Mouse (Mus musculus) urinary bladder, adult 2 months (tissue): ENCODE results near the gene Ndufa13. TPM values are rescaled to one million over a fixed set of nuclear protein-coding genes. Genes with fewer than 3 reads are reported as not detected.

Source experiments
- DNase-seq: peaks from one replicate; pipeline ENCODE4 v3.0.0; 2022; ENCODE audit warnings: low spot score
- polyA plus RNA-seq: library from polyadenylated mRNA; depleted of rRNA; stranded (reverse); fragments of >200 nt; gene quantifications from 2 replicates; pipeline ENCODE4 v1.2.3, GENCODE M21; 2012

Ndufa13 gene
- polyA plus RNA-seq, 1 experiment, result 140 TPM

DNA sequence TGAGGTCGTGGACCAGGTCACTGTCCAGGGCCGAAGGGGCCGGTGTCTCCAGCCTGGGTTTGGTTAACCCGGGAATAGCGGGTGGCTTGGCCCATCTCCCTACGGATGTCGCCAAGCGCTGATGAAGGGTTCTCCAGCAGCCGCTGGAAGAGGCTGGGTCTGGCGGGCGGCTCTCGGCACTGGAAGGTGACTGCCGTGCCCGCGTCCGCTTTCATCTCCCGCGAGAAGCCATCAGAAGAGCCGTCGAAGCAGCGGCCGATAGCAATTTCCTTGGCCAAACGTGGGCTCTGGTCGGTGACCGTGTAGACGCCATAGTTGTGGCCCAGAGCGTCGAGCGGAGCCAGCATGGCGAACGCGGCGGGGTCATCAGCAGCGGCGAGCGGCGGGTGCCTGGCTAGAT is 21.5 kb downstream of the Ndufa13 start:
- DNase-seq, result no peak

DNA sequence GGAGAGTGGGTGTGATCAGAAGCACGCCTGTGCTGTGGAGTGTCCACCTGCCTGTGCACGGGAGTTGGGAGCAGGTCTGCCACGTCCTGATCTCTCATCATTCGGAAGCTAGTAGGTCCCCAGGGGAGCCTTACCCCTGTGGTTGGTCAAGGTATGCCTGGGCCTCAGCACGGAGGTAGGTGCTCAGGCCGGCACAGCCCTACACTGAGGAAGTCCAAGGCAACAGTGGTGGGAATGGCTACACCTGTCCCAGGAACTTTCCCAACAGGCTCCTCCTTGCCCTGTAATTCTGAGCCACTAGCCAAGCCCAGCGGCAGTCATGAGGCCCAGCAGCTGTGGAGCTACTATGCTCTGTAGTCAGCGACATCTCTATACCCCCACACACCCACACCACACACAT is 22.7 kb downstream of the Ndufa13 start:
- no peak for DNase-seq

DNA sequence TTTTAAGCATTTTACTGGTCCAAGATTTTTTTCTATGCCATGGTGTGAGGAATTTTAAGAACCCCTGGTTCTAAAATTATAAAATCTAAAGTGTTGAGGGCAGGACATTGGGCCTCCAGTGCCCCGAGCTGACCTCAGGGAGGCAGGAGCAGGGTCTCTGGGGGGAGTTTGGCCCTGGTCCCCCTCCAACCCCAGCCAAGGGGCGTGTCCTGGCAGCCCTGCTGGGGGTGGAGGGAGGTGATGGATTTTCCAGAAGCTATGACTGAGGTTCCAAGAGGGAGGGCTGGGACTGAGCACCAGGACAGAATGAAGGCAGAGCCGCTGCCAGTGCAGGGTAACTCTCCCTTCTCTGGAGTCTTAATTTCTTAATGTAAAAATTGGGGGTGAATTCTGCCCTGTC is 24.4 kb downstream of the Ndufa13 start:
- DNase-seq, result no peak

DNA sequence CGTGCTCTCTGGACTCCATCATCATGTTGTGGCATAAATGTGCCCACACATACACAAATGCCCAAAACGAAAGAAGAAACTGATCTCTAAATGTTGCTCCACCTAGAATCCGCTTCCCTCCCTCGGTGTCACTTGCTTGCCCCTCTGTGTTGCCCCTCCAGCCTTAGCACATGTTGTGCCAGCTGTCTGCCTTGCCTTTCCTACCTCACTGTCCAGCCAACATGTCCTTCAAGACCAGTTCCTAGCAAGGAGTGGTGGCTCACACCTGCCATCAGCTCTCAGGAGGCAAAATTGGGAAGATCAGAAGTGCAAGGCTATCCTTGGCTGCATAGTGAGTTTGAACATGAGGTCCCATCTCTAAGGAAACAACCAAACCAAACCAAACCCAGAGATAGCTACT is 25.0 kb downstream of the Ndufa13 start:
- no peak for DNase-seq

DNA sequence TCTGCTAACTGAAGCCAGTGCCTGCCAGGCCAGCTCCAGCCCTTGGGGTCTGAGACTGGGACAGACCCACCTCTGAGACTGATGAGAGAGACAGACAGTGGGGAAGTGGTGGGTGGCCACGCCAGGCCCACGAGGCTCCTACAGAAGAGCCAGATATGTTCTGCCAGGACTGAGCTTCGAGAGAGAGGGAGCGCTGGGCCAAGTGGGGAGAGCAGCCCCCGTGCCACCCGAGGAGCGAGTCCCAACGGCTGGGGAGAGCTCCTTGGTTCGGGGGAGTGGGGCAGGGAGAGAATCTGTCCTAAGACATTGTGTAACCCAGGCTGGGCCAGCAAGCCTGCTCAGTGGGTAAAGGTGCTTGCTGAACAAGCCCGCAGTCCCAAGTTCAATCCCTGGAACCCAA is 25.4 kb downstream of the Ndufa13 start:
- no peak for DNase-seq

DNA sequence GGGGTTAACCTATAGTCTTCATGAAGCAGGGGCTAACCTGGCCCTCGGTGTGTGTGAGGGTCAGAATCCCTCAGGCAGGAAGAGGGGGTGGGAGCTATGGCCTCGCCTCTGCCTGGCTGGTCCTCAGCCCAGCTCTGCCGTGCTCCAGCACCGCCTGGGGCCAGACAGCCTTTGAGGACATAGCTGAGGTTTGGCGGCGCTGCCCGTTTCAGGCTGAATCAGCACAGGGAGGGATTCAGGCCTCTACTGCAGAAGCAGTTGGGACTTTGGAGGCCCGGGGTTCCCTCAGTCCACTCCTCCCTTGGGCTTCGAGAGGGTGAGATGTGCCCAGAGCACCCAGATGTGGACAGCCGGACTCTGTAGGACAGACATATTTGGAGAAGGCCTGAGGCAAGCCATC is 26.3 kb downstream of the Ndufa13 start:
- DNase-seq, result no peak

DNA sequence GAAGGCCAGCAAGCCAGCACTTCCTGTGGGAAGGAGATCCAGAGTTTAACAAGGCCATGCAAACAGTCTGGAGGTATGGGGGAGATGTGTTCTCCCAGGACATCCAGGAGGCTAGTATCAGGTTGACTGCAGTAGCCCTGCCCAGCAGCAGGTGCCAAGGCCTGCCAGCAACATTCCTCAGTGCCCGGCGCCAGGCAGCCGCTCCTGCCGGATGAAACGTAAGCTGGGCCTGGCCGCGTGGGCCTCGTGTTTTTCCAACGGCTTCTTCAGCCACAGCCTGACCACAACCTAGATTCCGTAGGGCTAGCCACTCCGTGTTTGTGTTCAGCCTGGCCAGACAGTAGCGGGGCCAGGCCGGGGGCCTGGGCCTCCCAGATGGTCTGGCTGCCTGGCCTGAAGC is 27.7 kb downstream of the Ndufa13 start:
- no peak for DNase-seq

DNA sequence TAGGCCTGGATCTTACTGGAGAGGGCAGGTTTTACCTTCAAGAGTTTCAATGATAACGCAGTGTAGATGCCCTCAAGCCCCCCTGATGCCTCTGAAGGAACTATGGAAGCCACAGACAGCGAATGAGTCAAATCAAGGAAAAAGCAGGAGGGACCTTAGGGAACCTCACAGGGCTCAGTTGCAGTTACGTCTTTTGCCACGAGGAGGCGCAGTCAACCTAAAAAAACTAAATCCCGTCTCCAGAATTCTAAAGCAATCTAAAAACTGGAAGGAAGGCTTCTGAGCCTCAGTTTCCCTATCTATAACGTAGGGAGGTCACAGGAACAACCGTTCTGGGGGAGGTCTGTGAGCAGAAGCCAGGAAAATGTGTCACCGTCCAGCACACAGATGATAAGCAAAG is 28.2 kb downstream of the Ndufa13 start:
- no peak for DNase-seq

DNA sequence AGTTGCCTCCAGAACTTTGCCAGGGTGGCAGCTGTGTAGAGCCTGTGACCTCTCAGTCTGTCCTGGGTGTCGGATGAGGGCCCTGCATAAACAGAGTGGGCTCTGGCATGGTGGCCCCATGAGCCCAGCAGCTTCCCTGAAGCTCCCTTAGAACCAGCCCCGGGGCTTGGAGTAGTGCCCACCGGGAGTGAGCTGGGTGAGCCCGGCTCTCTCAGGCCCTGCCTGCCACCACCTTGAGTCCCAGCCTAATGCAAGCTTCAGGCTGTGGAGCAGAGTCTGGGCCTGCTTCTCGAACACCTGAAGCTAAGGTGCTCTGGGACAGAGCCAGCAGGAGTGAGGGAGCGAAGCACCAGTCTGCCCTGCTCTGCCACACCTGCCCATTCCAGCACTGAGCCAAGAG is 31.5 kb downstream of the Ndufa13 start:
- DNase-seq, result no peak

DNA sequence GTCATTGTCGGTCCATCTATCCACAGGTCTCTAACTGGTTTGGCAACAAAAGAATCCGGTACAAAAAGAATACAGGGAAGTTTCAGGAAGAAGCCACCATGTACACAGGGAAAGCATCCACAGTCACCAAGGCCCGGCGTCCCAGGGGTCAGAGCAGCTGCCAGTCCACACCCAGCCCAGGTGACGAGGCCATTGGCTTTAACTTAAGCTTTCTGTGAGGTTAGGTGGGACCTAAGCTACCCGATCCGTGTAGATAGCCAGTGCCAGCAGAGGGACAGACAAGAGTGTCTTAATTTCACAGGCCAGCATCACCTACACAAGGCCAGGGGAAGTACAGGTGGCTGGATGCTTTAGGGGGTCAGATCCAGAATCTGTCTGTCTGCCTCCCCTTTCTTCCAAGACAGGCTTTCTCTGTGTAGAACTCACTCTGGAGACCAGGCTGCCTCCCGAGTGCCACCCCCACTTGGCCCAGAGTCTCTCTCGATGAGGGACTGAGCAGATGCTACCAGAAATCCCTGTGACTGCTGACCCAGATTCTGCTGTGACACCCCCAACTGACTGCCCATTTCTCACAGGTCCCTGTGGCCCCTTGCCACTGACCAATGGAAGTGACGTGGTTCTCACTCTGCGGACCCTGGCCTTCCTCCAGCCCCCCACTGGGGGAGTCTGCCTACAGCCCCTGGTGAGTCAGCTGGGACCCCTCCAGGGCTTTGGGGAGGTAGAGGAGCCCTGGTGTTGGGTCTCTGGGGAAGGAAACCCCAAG is 32.2 kb downstream of the Ndufa13 start:
- DNase-seq, result no peak

DNA sequence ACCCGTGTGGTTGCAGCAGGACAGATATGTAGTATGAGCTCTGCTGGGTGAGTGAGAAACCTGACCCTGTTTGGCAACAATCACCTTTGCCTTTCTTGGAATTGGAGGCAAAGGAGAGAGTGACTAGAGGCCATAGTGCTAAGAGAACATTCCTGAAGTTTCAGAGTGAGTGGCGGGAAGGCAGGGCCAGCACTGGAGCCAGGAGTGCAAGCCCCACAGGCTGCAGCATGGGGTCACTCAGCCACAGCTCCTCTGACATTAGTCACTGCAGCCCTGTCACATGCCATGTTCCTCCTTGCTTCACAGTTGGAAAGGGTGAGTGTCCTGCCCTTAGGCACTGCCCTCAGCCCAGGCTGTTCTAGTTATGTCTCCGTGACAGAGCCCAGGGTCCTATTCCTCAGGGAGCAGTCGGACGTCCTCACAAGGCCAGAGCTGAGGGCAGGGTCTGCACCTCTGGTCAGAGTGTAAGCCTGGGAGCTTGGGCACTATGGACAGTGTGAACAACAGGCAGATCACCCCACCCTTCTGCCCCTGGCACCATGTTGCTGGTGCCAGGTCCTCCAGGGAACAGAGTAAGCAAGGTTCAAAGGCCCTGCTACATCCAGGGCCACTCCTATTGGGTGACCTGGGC is 34.5 kb downstream of the Ndufa13 start:
- no peak for DNase-seq

DNA sequence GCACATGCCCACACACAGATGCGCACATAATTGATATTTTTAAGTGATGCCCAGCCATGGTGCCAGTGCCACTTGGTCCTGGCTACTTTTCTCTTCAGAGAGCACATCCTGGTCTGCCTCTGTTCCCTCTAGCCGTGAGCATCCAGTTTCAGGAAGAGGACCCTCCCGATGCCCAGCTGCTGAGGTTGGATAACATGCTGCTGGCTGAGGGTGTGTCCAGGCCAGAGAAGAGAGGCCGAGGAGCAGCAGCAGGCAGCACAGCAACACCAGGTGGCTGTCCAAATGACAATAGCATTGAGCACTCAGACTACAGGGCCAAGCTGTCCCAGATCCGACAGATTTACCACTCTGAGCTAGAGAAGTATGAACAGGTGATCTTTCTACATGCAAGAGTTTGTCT is 38.2 kb downstream of the Ndufa13 start:
- no peak for DNase-seq

DNA sequence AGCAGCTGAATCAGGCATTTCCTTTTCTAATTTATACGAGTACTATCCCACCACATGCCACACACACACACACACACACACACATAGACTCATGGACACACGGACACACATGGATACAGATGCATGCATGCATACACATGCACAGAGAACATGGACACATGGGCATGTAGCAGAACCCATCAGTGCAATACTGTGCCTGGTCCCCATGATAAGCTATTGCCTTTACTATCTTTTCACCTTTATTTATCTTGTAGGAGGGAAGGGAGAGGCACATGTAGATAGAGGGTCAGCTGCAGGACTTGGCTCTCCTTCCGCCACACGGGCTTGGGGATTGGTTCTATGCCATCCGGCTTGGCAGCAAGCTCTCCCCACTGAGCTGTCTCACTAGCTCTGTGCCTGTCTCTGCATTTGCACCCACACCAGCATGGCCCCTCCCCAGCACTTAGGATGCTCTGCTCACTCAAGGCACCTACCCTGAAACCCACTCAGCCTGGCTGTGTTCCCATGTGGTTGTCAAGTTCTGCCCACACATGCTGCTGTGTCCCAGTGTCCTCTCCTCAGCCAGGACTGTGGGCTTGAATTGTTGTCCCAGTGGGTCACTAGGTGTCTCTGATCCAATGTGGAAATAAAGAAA is 38.9 kb downstream of the Ndufa13 start:
- DNase-seq, result no peak

DNA sequence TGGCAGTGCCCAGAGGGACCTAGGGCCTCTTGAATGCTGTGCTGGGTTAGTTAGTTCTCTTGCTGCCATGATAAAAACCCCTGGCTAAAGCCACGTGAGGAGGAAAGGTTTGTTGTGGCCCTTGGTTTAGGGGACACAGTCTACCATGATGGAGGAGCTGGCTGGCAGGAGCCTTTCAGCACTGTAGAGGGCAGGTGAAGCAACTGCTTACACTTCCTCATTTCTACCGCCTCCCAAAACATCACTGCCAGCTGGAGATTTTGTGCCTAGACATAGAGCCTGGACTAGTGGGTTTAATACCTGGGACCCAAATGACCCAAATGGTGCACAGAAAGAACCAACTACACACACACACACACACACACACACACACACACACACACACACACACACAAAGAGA is 41.1 kb downstream of the Ndufa13 start:
- DNase-seq, result no peak

DNA sequence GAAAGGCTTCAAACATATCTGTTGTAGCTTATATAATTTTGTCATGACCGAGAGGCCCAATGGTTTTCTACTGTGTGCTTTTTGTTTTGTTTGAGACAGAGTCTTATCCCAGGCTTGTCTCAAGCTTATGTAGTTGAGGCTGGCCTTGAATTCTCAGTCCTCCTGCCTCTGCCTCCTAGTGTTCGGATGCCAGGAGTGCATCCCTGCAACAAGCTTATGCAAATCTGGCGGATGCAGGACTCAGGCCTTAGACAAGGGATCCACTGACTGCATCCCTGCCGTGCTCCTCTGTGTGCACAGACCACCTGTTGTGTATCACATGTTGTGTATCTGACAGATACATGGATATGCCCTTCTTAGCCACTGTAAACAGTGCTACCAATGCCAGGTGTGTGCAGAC is 41.6 kb downstream of the Ndufa13 start:
- no peak for DNase-seq

DNA sequence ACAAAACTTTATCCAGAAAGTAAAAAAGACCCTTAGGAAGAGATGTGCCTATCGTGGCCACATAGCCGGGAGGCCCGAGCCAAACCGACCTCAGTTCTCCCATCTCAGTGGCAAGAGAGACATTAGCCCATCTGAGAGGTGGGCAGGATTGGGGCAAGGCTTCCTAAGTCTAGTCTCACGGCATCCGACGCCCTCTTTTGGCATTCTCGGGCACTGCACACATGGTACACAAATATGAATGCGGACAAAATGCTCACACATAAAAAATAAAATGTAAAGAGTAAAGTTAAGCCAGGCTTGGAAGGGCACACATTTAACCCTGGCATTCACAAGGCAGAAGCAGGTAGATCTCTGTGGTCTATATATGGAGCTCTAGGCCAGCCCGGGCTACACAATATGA is 48.5 kb downstream of the Ndufa13 start:
- DNase-seq, result no peak

DNA sequence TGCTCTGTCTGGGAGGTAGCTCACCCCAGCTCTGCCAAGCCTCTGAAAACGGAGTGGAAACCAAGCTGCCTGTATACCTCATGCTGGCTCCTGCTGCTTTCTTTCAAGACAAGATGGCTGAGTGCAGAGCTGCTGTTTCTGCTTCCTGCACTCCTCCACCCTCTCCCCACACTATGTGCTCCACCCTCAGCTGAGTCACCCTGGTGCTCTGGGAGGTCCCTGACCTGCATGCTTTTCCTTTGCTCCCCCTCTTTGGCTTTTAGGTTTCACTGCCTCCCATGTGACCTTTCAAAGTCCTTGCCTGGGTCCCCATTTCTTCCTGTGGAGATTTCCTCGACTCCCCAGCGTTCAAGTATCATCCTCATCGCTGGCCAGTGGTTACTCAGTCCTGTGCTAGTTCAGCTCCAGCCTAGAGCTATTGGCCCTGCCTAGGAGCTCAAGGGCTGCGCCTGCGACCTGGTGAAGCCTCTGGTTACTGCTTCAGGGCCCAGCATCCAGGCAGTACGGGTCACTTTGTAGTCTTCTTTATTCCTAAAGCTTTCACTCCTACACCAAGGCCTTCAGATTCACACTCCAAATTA is 51.3 kb downstream of the Ndufa13 start:
- DNase-seq, result no peak

DNA sequence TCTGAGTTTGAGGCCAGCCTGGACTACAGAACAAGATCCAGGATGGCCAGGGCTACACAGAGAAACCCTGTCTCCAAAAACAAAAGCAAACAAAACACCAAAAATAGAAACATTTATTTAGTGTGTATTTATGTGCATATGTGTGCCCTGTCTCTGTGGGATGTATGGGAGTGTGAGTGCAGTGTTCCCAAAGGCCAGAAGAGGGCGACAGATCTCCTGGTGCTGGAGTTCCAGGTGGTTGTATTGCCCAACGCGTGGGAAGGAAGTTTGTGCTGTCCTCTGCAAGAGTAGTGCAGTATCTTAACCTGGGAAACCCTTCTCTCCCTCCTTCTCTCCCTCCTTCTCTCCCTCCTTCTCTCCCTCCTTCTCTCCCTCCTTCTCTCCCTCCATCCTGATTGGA is 52.5 kb downstream of the Ndufa13 start:
- no peak for DNase-seq

DNA sequence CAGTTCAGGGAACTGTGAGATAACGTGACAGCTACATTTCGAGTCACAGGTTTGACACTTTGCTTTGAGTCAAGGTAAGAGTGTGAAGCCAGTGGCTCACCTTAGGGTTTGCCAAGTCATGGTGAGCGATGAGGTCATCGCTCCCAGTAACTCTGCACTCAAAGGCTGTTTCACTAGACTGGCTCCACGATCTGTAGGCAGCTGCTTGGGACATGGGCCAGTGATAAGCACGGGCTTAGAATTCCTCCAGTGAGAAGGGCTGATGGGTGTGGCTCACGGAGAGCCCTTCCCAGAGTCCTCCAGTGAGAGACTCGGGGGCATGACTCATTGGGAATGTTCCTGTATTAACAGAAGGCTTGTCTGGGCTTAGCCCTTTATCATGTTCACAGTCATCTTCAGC is 53.4 kb downstream of the Ndufa13 start:
- no peak for DNase-seq

DNA sequence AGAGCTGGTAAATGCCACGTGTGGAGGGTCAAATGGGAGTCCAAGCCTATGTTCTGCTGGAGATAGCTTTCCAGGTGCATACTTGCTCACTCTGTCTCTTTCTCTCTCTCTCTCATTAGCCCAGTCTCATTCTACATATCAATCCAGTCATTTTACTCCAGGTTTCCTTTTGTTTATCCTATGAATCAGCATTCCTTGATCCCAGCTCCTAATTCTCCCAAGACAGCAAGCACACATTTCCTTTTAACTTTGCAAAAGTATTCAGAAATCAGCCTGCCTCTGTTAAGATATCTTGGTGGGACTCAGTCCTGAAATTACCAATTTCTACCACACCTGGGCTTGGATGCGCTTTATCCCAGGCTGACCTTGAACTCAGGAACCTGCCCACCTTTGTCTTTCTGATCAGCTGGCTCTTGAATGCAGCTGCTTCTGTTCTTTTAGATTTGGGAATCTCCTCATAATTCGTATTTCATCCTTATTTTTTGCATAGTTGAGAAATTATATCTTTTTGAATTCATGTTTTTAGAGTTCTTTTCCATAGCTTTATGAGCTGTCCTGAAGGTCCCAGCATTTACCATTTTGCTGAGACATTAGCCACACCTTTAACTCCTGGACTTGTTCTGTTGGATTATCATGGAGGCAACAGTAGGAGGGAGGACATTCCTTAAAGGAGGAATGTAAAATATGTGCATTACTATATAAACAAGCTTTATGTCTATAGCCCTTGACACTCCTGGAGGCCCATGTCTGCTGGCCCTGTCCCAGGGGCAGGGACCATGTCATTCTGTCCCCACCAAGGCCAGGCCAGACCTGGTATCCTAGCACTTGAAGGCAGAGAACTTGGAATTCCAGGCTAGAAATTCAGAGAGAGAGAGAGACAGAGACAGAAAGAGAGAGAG is 54.9 kb downstream of the Ndufa13 start:
- DNase-seq, result no peak
